Mouse (Mus musculus): ENCODE measurements at regions not wholly inside any gene's neighbourhood (a gene's known extent, or its start where the extent isn't known, plus 50 kb on each side); places are given as distances from the start of the nearest gene placed in this dataset.
A peak's percentile ranks its signal among the peaks of the same experiment; 100 is the strongest.
"Not testable (repeated sequence)": the region's sequence is repeated elsewhere in the genome, so short reads cannot be mapped to it uniquely, and the experiment has no call there.

- no peak for DNase-seq
Observed at GRCm38 (mm10) chr1:181262496-181262895, 50.7 kb upstream of the Wdr26 start.

- DNase-seq: no peak
Observed at GRCm38 (mm10) chr1:181263216-181263615, 51.4 kb upstream of the Wdr26 start.

- DNase-seq: not testable (repeated sequence)
Observed at GRCm38 (mm10) chr1:181270469-181270868, 58.7 kb upstream of the Wdr26 start.

GRCm38 (mm10) chr1:181271164-181271563 is 59.4 kb upstream of the Wdr26 start:
- DNase-seq: no peak

- no peak for DNase-seq
Observed at GRCm38 (mm10) chr1:181271821-181272220, 60.0 kb upstream of the Wdr26 start.

- peak; percentile 83 to 91 for DNase-seq
Observed at GRCm38 (mm10) chr1:181272622-181273296, 61.0 kb upstream of the Wdr26 start.

- no peak for DNase-seq
Observed at GRCm38 (mm10) chr1:181273540-181274204, 61.9 kb upstream of the Wdr26 start.

GRCm38 (mm10) chr1:181280826-181281225 is 69.0 kb upstream of the Wdr26 start:
- DNase-seq: no peak

GRCm38 (mm10) chr1:181282986-181283385 is 69.4 kb upstream of the Cnih3 start:
- DNase-seq: not testable (repeated sequence)

GRCm38 (mm10) chr1:181283539-181283938 is 68.9 kb upstream of the Cnih3 start:
- DNase-seq: not testable (repeated sequence)

GRCm38 (mm10) chr1:181284301-181285197 is 67.9 kb upstream of the Cnih3 start:
- DNase-seq: no peak

- peak; percentile 16 to 35 for DNase-seq
Observed at GRCm38 (mm10) chr1:181285600-181285999, 66.8 kb upstream of the Cnih3 start.

- no peak for DNase-seq
Observed at GRCm38 (mm10) chr1:181286146-181286545, 66.3 kb upstream of the Cnih3 start.

GRCm38 (mm10) chr1:181287166-181287565 is 65.3 kb upstream of the Cnih3 start:
- DNase-seq: no peak

- DNase-seq: no peak
Observed at GRCm38 (mm10) chr1:181289385-181290035, 62.9 kb upstream of the Cnih3 start.

- no peak for DNase-seq
Observed at GRCm38 (mm10) chr1:181291202-181291601, 61.2 kb upstream of the Cnih3 start.

GRCm38 (mm10) chr1:181291966-181292365 is 60.5 kb upstream of the Cnih3 start:
- DNase-seq: no peak

- no peak for DNase-seq
Observed at GRCm38 (mm10) chr1:181293079-181293865, 59.2 kb upstream of the Cnih3 start.

- no peak for DNase-seq
Observed at GRCm38 (mm10) chr1:181295651-181296050, 56.8 kb upstream of the Cnih3 start.

GRCm38 (mm10) chr1:181298063-181298462 is 54.4 kb upstream of the Cnih3 start:
- DNase-seq: no peak

- DNase-seq: no peak
Observed at GRCm38 (mm10) chr1:181299075-181299665, 53.3 kb upstream of the Cnih3 start.

GRCm38 (mm10) chr1:181299826-181300225 is 52.6 kb upstream of the Cnih3 start:
- DNase-seq: no peak

All from cerebellum, postnatal 25 days (tissue).